Mouse (Mus musculus) ovary, adult 10 weeks (tissue): Measurements from ENCODE around the gene Apool. TPM values are rescaled to one million over a fixed set of nuclear protein-coding genes. Genes with fewer than 3 reads are reported as not detected.

Experiments used
- polyA plus RNA-seq: library from polyadenylated mRNA; stranded (reverse); fragments of 350-450 nt; fragmentation: Illumina TruSeq; extraction: RNeasy Lipid Tissue Mini Kit (QIAGEN cat#74804); gene quantifications from one replicate; pipeline ENCODE4 v1.2.3, GENCODE M21; 2014

The Apool gene
- polyA plus RNA-seq = 121 TPM

GRCm38 (mm10) chrX:112310804-112311530 lies at the start of gene Apool:
Gene Apool, plus strand, starts transcription at chrX:112311334.

GRCm38 (mm10) chrX:112406679-112407078 lies 95.5 kb downstream of the Apool start, which contains the start of gene Satl1:
Gene Satl1, minus strand, starts transcription at chrX:112406779.

Other genes starting within 250 kb of the Apool start
- gene 4933403O08Rik, start 72.3 kb upstream of the Apool start, polyA plus RNA-seq = 0.40 TPM
- gene Satl1, start 95.4 kb downstream of the Apool start, polyA plus RNA-seq = not detected
- not detected for gene 2010106E10Rik, start 183.9 kb downstream of the Apool start, polyA plus RNA-seq